Mouse (Mus musculus): Measurements from ENCODE around the gene Irx2.

The Irx2 gene

DNA sequence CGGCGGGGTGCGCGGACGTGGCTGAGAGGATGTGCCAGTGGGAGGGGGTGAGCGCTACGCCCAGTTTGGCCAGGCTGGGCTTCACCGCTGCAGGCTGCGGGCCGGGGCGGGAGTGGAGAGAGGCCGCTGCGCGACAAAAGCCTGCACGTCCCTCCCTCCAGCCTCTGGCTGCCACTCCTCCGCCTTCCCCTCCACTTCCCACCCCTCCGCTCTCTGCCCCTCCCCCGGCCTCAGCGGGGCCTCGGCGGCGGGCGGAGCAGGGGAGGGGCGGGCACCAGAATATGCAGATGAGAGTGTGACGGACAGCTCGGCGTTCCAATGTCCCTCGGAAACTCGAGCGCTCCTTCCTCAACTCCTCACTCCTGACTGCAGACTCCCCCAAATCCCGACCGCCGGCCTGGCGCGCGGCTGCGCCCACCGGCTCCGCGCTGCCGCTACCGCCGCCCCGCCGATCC, at the start of gene Irx2:
Irx2 (plus strand) TSS at position 359 of the 455 bp plus-strand sequence.
- no peak for DNase-seq (ENCODE audit: low read depth, low spot score)

DNA sequence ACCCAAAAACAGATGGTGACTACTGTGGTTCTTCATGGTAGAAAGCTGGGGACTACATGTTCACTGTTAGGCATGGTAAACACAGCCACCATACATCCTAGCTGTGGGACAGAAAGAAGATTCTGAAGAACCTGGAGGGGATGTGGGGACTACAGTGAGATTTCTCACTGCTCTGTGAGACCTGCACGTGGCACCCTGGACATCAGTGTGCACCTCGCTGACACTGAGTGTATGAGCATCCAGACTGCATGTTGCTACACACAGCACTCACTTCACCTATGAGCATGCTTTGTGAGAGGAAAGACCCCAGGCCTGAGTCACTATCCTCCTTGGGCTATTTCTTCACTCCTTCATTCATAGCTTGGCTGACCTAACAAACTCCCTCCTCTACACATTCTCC, 47.3 kb upstream of the Irx2 start:
- no peak for DNase-seq (ENCODE audit: low read depth, low spot score)

- no peak for DNase-seq (ENCODE audit: low read depth, low spot score)
Observed at GRCm38 (mm10) chr13:72592526-72592925, 36.1 kb upstream of the Irx2 start.

- no peak for DNase-seq (ENCODE audit: low read depth, low spot score)
Observed at GRCm38 (mm10) chr13:72593310-72593709, 35.3 kb upstream of the Irx2 start.

DNA sequence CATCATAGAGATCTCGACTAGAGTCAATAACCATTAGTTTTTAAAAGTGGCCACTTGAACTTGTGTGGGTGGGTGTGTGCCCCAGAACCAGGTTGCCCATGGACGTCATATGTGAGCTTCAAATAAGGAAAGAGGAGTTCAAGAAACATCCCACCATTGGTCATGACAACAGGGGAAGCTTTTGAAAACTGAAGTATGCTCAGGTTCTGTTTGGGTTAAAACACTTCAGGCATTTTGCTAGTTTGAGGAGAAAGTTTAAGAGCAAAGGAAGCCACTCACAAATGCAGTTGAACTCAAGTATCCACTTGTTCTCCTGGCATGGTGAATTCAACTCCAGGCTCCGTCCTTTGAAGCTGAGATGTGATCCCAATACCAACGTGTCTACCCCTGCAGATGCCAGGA, 34.9 kb upstream of the Irx2 start:
- no peak for DNase-seq (ENCODE audit: low read depth, low spot score)

- no peak for DNase-seq (ENCODE audit: low read depth, low spot score)
Observed at GRCm38 (mm10) chr13:72599254-72599653, 29.4 kb upstream of the Irx2 start.

GRCm38 (mm10) chr13:72608706-72609105, 19.9 kb upstream of the Irx2 start:
- no peak for DNase-seq (ENCODE audit: low read depth, low spot score)

DNA sequence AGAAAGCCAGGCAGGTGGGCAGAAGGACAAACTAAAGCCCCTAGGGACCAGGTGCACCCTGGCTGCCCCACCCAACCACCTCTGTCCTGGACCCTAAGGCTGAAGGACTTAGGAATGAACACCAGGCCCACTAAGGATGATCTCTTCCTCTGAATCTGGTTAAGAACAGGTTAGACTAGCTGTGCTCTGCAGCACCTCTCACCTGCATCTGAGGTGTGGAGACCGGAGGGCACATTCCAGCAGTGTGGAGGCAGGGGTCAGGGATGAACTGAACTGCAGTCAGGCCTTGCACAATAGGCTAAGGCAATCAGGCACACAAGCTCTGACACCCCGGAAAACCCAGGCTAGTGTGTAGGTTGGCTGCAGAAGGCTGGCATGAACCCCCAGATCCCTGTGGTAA, 18.3 kb upstream of the Irx2 start:
- DNase-seq (ENCODE audit: low read depth, low spot score), result no peak

DNA sequence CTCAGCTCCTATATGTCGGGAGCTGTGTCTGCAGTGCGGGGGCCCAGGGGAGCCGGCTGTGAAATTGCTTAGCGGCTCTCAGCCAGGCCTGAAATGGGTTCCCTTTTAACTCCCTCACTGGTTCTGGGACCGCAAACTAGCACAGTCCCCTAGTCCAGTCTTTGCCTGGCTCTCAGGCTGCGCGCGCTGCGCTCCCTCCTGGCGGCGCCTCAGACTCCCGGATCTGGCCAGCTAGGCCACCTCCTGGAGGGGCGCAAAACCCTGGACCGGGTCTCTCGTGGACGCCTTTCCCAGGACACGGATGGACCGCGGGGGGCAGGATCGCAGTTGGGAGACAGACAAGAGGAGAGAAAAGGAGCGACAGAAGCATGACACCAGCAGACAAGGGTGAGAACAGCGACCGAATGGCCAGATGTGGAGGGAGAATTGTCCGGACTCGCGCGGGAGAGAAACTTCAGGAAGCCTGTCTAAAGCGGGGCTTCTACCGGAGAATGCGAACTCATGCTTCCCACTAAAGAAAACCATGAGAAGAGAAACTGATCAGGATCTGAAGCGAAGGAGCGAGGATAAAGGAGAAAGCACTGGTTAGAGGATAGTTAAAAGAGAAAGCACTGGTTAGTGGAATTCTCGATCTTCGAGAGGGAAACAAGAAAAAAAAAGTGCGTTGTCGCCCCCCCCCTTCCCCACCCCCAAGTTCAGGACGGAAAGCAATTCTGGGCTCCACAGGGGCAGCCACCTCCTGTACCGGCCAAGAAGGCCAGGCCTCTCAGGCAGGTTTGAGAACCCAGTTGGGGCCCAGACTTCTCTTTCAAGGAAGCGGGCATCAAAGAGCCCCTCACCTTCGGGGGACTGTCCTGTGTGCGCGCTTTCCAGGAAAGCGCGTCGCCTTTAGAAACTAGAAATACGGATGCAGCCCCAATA, 4.4 kb upstream of the Irx2 start:
- DNase-seq (ENCODE audit: low read depth, low spot score), result no peak

GRCm38 (mm10) chr13:72624847-72625170, 3.8 kb upstream of the Irx2 start:
- no peak for DNase-seq (ENCODE audit: low read depth, low spot score)

GRCm38 (mm10) chr13:72625236-72625950, 3.2 kb upstream of the Irx2 start:
- DNase-seq (ENCODE audit: low read depth, low spot score), result no peak

DNA sequence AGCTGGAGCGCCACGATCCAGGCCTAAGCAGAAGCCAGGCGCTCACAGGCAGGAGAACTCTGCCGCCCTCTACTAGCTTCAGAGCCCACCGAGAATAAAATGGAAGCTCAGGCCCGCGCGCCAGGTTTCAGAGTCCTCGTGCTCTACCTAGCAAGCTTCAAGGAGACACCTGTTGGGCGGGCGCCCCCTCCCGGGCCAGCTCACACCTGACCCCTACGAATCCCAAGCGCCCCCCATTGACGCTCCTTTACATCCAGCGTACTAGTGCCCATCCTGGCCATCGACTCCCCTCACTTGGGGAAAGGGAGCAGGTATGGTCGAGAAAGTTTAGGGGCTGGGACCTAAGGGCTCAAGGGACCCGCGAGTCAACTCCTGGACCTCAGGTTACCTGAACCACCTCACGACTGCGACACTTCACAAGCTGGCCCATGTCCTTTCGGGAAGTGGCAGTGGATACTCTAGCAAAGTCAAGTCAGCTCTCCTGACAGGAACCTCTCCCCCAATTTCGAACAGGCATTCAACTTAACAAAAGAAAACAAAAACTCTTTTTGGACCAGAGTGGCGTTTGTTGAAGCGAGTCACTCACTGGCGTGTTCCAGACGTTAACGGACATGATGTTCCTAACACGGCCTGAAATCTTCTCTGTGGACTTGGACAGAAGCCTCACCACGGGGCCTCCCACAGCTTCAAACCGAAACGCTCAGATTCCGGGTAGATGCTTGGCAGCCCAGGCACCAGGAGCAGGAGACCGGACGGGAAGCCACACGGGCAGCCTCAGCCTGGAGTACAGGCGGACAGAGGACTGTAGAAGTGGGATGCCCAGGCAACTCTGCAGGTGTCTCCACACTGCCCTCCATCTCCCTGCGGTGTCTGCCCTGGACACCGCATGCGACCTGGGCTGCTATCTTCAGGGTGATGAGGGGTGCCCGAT, 964 bp upstream of the Irx2 start:
- DNase-seq (ENCODE audit: low read depth, low spot score), result no peak

GRCm38 (mm10) chr13:72628935-72629631, 463 bp downstream of the Irx2 start:
- no peak for DNase-seq (ENCODE audit: low read depth, low spot score)

DNA sequence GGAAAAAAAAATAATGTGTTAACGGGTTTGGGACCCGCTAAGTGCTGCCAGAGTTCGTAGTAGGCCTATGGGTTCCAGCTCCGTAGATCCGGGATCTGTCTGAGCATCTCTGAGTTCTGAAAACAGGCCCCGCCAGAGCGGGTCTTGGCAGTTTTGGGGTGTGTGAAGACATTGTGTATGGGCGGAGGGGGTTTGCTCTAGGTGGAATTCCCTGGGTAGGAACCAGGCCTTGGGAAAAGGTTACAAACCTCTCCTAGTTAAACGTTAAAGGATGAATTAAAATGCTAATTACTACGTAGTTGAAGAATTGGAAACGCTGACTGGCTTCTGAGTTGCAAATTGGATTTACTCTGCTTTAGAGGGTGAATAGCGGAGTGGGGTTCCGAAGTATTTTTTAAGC, 1.2 kb downstream of the Irx2 start:
- no peak for DNase-seq (ENCODE audit: low read depth, low spot score)

DNA sequence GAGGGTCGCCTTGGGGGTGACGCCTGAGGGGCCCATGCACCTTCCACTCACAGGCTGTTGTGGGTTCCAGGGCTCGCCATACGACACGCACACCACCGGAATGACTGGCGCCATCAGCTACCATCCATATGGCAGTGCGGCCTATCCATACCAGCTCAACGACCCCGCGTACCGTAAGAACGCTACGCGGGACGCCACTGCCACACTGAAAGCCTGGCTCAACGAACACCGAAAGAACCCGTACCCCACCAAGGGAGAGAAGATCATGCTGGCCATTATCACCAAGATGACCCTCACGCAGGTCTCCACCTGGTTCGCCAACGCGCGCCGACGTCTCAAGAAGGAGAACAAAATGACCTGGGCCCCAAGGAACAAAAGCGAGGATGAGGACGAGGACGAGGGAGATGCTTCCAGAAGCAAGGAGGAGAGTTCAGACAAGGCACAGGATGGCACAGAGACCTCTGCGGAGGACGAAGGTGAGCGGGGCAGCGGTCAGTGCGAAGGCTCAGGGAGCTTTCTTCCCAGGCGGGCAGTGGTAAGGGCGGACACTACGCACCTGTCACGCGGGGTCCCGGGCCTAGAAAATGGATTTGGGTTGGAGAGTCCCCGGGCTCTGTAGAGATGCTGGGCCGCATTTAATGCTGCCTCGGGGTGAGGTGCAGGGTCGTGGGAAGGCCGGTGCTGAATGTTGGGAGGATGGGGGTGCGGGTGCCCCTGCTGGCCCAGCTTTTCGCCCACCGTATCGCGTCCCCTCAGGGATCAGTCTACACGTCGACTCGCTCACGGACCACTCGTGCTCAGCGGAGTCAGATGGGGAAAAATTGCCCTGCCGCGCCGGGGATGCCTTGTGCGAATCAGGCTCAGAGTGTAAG, 2.1 kb downstream of the Irx2 start:
- no peak for DNase-seq (ENCODE audit: low read depth, low spot score)

DNA sequence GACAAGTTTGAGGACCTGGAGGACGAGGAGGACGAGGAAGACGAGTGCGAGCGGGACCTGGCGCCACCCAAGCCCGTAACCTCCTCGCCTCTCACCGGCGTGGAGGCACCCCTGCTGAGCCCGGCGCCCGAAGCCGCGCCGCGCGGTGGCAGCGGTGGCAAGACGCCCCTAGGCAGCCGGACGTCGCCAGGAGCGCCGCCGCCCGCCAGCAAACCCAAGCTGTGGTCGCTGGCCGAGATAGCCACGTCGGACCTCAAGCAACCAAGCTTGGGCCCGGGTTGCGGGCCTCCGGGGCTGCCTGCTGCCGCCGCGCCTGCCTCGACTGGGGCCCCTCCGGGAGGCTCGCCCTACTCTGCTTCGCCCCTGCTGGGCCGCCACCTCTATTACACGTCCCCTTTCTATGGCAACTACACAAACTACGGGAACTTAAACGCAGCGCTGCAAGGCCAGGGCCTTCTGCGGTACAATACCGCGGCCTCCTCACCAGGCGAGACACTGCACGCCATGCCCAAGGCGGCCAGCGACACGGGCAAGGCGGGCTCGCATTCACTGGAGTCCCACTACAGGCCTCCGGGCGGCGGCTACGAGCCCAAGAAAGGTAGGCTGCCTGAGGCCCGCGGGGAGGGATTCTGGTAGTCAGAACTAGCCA, 2.9 kb downstream of the Irx2 start:
- no peak for DNase-seq (ENCODE audit: low read depth, low spot score)

GRCm38 (mm10) chr13:72632361-72632760, 3.7 kb downstream of the Irx2 start:
- no peak for DNase-seq (ENCODE audit: low read depth, low spot score)

DNA sequence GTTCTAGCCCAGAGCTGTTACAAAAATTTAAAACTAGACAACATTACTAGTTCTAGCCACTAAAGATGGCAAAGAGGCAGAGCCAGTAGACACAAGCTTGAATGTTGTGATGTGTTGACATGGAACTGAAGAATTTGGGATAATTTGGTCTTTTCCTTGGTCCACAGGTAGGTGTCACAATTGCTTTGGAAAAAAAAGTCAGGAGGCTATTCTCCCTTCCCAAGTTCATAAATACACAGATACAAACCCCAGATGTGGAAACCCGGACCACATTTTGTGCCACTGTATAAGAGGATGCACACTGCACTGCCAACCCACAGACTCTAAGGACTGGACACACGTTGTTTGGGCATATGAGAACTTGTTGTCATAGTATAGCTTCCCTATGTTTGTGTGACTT, 4.5 kb downstream of the Irx2 start:
- DNase-seq (ENCODE audit: low read depth, low spot score), result no peak

GRCm38 (mm10) chr13:72634752-72635315, 6.2 kb downstream of the Irx2 start:
- no peak for DNase-seq (ENCODE audit: low read depth, low spot score)
